Comparison of ENCODE assay signal across 7 mouse cellular contexts in the genomic region with DNA sequence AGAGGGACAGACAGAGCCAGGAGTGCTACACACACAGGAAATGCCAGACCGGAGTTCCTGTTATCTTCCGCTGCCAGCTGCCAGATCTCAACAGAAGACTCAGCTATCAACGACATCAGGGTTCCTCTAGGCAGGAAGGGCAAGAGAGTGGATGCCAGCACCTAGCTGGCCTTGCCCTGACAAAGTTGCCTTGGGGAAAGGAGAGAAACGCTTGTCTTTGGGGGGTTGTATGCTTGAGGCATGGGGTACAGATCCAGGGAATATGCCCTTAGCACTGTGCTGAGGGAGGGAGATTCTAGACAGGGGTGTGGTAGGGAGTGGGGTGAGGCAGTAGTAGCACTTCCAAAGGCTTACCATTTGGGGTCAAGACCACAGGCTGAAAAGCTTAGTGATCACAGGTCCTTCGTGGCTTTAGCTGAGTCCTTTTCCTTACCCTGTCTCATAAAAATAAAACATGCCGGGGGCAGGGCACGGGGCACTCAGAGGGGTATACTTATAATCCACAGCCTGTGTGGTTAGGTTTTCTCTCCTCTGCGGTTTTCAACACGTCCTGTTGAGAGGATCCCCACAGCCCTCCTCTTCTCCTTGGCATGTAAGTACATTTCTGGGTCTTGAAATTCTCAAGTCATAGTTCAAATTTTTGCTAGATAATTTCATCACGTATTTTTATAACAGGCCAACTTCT. TPM values are rescaled to one million over a fixed set of nuclear protein-coding genes. Genes with fewer than 3 reads are reported as not detected.
DNase-seq lines count a peak whose midpoint lies in the region; ATAC-seq and TF ChIP-seq lines count a peak whose summit lies in the region.

No protein-coding gene starts in this region.

- 0 out of 2 replicates have a peak overlapping the region, but pooled peaks have one; percentile 86 for H3K27ac ChIP-seq in intestine, embryonic 15.5 days

- H3K36me3 ChIP-seq in G1E (replicated peaks): peaks cover 10% of the 10 kb centered on the region
- no peaks in the 10 kb centered on the region for H3K36me3 ChIP-seq in intestine, embryonic 15.5 days

- no peak overlapping the region for H3K4me2 ChIP-seq in intestine, embryonic 15.5 days (replicated peaks)

- no peaks in the 10 kb centered on the region for H3K9me3 ChIP-seq in G1E (replicated peaks)
- no peaks in the 10 kb centered on the region for H3K9me3 ChIP-seq in intestine, embryonic 15.5 days

- TF ChIP-seq CTCF in G1E (IDR thresholded peaks at IDR 0.05; ENCODE audit: low read depth, low read length): no peak

- H3K9ac ChIP-seq in intestine, embryonic 15.5 days: no peak overlapping the region

- peak; percentile 78 for ATAC-seq in G1E (ENCODE audit: extremely low read depth, insufficient number of reproducible peaks, low FRiP score, poor library complexity, severe bottlenecking)
- no peak for ATAC-seq in intestine, embryonic 15.5 days
- ATAC-seq in megakaryocyte, adult 5-6 weeks (ENCODE audit: poor library complexity, severe bottlenecking): peak; percentile 36

- peak overlapping the region; percentile 88 for H3K4me3 ChIP-seq in G1E (ENCODE audit: low read depth, low read length)
- no peak overlapping the region for H3K4me3 ChIP-seq in intestine, embryonic 15.5 days (replicated peaks)

- WGBS in intestine, embryonic 15.5 days: 58% methylated on average over 10 of the region's 10 CpGs

- H3K4me1 ChIP-seq in G1E (ENCODE audit: insufficient read depth, low read depth, low read length): peaks cover 69% of the 10 kb centered on the region
- H3K4me1 ChIP-seq in intestine, embryonic 15.5 days (replicated peaks): peaks cover 28% of the 10 kb centered on the region

- H3K27me3 ChIP-seq in G1E (ENCODE audit: insufficient read depth, low read length): no peaks in the 10 kb centered on the region
- no peaks in the 10 kb centered on the region for H3K27me3 ChIP-seq in intestine, embryonic 15.5 days (replicated peaks)

- DNase-seq in CD4-positive helper T cell, adult 2 months (ENCODE audit: low read depth, low spot score): peak; percentile 81
- DNase-seq in G1E (ENCODE audit: low spot score): no peak
- no peak for DNase-seq in frontal cortex, postnatal 10 days (ENCODE audit: low spot score in 2 of 2)
- DNase-seq in retina, postnatal 1 day: no peak
- no peak for DNase-seq in gastrocnemius, postnatal 14 days

- intact Hi-C loops in gastrocnemius, postnatal 14 days (cut with DNase I; ENCODE audit: low total_unique reads): no loop called here

RNA-seq across cellular contexts. Expression of a gene that starts 1.1 kb away (rescaled TPM):
- total RNA-seq in G1E (2014; fragmentation: Nextera tagmentation) (30.8 and 38.9 TPM in 2 replicates), G1E (2017) (17.3 and 20.8 TPM in 2 replicates)
- polyA plus RNA-seq in G1E (2012): 20.0 and 25.3 TPM in 2 replicates
- 76.4 and 90.6 TPM in 2 replicates for polyA plus RNA-seq in intestine, embryonic 15.5 days (2015; fragmentation: Nextera tagmentation; extraction: Ambion mirVana)
- total RNA-seq in megakaryocyte, adult 5-6 weeks (2015): 63.2 and 67.5 TPM in 2 replicates
- 47.0 and 49.0 TPM in 2 replicates for total RNA-seq in megakaryocyte, adult 5-6 weeks (2017)
- 10 to 100 TPM; 51.4 to 54.4 TPM for total RNA-seq in gastrocnemius, postnatal 14 days (2021)

RNA-seq across cellular contexts. Expression of a gene that starts 51.9 kb away (rescaled TPM):
- total RNA-seq in G1E (2014; fragmentation: Nextera tagmentation) (18.8 and 25.1 TPM in 2 replicates), G1E (2017) (17.9 and 19.7 TPM in 2 replicates)
- polyA plus RNA-seq in G1E (2012): 1.4 and 1.8 TPM in 2 replicates
- polyA plus RNA-seq in intestine, embryonic 15.5 days (2015; fragmentation: Nextera tagmentation; extraction: Ambion mirVana): 31.7 and 32.2 TPM in 2 replicates
- 102 and 112 TPM in 2 replicates for total RNA-seq in megakaryocyte, adult 5-6 weeks (2015)
- total RNA-seq in megakaryocyte, adult 5-6 weeks (2017): 83.4 and 89.7 TPM in 2 replicates
- 10 to 100 TPM; 16.0 to 16.9 TPM for total RNA-seq in gastrocnemius, postnatal 14 days (2021)
